Mouse (Mus musculus) spleen, postnatal 14 days (tissue): ENCODE results near the gene Ankmy1.

Experiments used
- DNase-seq, 2 experiments: peaks; one replicate each; pipeline ENCODE4 v3.0.0; 2021 to 2022; ENCODE audit warnings: low spot score in 2 of 2

The Ankmy1 gene

GRCm38 (mm10) chr1:92830626-92831187 lies 72.0 kb downstream of the Ankmy1 start:
- DNase-seq = no peak

DNA sequence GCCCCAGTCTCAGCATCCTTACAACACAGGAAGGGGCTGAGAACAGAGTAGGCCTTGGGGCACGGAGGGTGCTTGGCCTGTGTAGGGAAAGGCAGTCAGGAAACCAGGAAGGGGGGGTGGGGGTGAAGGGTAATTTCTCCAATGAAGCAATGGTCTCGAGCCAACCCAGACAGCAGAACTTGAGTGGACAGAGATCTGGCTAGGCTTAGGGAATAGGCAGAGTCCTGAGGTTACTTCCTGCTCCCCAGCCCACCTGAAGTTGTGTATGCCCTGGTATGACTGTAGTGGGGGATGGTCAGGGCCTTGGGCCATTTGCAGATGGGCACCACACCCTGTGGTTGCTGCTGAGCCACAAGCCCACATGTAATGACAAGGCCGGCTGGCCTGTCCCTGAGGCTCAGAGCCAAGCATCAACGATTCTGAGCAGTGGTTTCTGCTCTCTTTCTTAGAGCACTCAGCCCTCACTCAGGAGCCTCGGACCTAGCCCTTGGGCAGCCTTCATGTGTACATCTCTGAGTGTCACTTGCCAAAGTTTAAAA lies 86.9 kb downstream of the Ankmy1 start:
- DNase-seq = no peak

DNA sequence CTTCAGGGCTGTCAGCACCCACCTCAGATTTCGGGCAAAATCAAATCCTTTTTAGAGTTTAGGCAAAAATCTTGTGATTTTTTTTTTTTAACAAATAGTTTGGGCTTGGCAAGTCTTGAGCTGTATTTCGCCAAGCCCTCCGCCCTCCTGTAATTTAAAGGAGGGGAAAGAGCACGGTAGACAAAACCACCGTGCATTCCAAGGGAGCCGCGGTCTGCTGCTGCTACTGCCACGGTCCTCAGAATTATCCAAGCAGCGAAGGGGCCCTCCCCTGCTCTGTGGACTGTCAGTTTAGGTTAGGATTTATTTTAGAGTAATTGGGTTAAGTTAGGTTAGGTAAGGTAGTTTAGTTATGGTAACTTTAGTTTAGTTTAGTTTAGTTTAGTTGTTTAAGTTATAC lies 87.6 kb downstream of the Ankmy1 start:
- no peak for DNase-seq

DNA sequence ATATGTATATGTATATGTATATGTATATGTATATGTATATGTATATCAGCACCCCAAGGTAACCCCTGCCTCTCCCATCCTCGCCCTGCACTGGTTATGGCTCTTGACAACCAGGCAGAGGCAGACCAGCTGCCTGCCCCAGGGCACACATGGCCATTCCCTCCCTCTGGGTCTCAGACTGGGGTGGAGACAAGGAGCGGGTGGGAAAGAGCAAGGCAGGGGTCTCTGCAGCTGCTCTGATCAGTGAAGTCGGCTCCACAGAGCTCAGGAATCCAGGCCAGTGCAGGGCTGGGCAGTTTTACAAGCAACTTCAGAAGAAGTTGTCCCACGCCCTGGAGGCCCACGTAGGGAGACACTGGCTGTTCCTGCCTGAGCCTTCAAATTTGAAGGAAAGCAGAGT lies 88.4 kb downstream of the Ankmy1 start:
- DNase-seq = no peak
